ENCODE assay signal across 20 mouse cellular contexts in the genomic region with DNA sequence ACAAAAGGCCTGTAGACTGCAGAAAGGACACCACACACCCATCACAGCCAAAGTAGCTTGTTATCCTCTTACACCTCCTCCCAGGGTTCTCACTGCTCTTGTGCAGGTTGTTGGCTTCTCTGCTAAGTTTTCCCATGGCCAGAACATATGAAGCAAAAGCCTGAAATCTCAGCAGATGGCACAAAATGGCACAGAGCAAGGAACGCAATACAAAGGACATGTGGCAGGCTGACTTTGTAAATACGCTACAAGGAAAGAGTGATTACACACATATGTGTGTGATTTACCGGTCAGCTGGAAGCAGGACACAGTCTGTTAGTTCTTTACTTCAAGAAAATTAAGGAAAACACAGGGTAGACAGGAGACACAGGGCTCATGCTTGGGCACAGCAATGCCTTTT.
DNase-seq lines count a peak whose midpoint lies in the region; ATAC-seq lines count a peak whose summit lies in the region.
"Had no signal": no experiment of that assay in that cellular context is flagged by ENCODE, and none has a peak within 500 bp of the region (broad histone marks: within the 10 kb centered on the region; RNA-seq: fewer than 3 reads in every experiment).

No protein-coding gene starts in this region.

- H3K9me3 ChIP-seq in hindbrain, embryonic 16.5 days (ENCODE audit: control insufficient read depth, low read length) = no peaks in the 10 kb centered on the region
- no peaks in the 10 kb centered on the region for H3K9me3 ChIP-seq in hindbrain, embryonic 10.5 days
- no peaks in the 10 kb centered on the region for H3K9me3 ChIP-seq in intestine, embryonic 16.5 days (ENCODE audit: control insufficient read depth, low read length)
- H3K9me3 ChIP-seq in liver, embryonic 11.5 days (ENCODE audit: control insufficient read depth, low read length) = no peaks in the 10 kb centered on the region
- H3K9me3 ChIP-seq: embryonic facial prominence, embryonic 15.5 days; heart, embryonic 10.5 days; hindbrain, embryonic 13.5 days; stomach, embryonic 15.5 days had no signal

- H3K27me3 ChIP-seq in hindbrain, embryonic 16.5 days (replicated peaks; ENCODE audit: control insufficient read depth, insufficient read depth, low read length) = no peaks in the 10 kb centered on the region
- no peaks in the 10 kb centered on the region for H3K27me3 ChIP-seq in hindbrain, embryonic 10.5 days (ENCODE audit: insufficient read depth, poor library complexity, severe bottlenecking)
- H3K27me3 ChIP-seq in intestine, embryonic 16.5 days (replicated peaks; ENCODE audit: control insufficient read depth, insufficient read depth, low read length) = no peaks in the 10 kb centered on the region
- no peaks in the 10 kb centered on the region for H3K27me3 ChIP-seq in liver, embryonic 11.5 days (replicated peaks; ENCODE audit: control insufficient read depth, insufficient read depth, low read length)
- H3K27me3 ChIP-seq: embryonic facial prominence, embryonic 15.5 days; hindbrain, embryonic 13.5 days; stomach, embryonic 15.5 days had no signal

- H3K36me3 ChIP-seq in hindbrain, embryonic 16.5 days (ENCODE audit: control insufficient read depth, insufficient read depth, low read length) = no peaks in the 10 kb centered on the region
- no peaks in the 10 kb centered on the region for H3K36me3 ChIP-seq in hindbrain, embryonic 10.5 days
- H3K36me3 ChIP-seq in intestine, embryonic 16.5 days (ENCODE audit: control insufficient read depth, insufficient read depth, low read length) = no peaks in the 10 kb centered on the region
- H3K36me3 ChIP-seq in liver, embryonic 11.5 days (ENCODE audit: control insufficient read depth, insufficient read depth, low read length) = no peaks in the 10 kb centered on the region
- H3K36me3 ChIP-seq: embryonic facial prominence, embryonic 15.5 days; heart, embryonic 10.5 days; hindbrain, embryonic 13.5 days; stomach, embryonic 15.5 days had no signal

- no peak overlapping the region for H3K4me3 ChIP-seq in hindbrain, embryonic 16.5 days (ENCODE audit: low read length)
- H3K4me3 ChIP-seq in hindbrain, embryonic 10.5 days = no peak overlapping the region
- H3K4me3 ChIP-seq in intestine, embryonic 16.5 days (ENCODE audit: low read length) = no peak overlapping the region
- no peak overlapping the region for H3K4me3 ChIP-seq in liver, embryonic 11.5 days (ENCODE audit: low read depth, low read length)
- H3K4me3 ChIP-seq: embryonic facial prominence, embryonic 15.5 days; heart, embryonic 10.5 days; hindbrain, embryonic 13.5 days; stomach, embryonic 15.5 days had no signal

- ATAC-seq in cerebellum, adult (ENCODE audit: insufficient number of reproducible peaks, low FRiP score, low TSS enrichment) = peak; percentile 40; the same call in 1 of the 2 replicates
- ATAC-seq in hindbrain, embryonic 16.5 days = peak; percentile 58
- no peak for ATAC-seq in intestine, embryonic 16.5 days
- no peak for ATAC-seq in liver, embryonic 11.5 days (replicated peaks; ENCODE audit: low FRiP score)
- ATAC-seq: intestine, postnatal 0 days; liver, postnatal 0 days; midbrain, embryonic 16.5 days had no signal

- no peaks in the 10 kb centered on the region for H3K4me1 ChIP-seq in hindbrain, embryonic 16.5 days (ENCODE audit: control insufficient read depth, insufficient read depth, low read depth, low read length)
- no peaks in the 10 kb centered on the region for H3K4me1 ChIP-seq in hindbrain, embryonic 10.5 days (replicated peaks)
- H3K4me1 ChIP-seq in intestine, embryonic 16.5 days (ENCODE audit: control insufficient read depth, insufficient read depth, low read length) = no peaks in the 10 kb centered on the region
- H3K4me1 ChIP-seq in liver, embryonic 11.5 days (replicated peaks; ENCODE audit: control insufficient read depth, insufficient read depth, low read length) = no peaks in the 10 kb centered on the region
- H3K4me1 ChIP-seq: embryonic facial prominence, embryonic 15.5 days; heart, embryonic 10.5 days; stomach, embryonic 15.5 days had no signal

- H3K4me2 ChIP-seq in hindbrain, embryonic 16.5 days (ENCODE audit: low read length) = no peak overlapping the region
- no peak overlapping the region for H3K4me2 ChIP-seq in intestine, embryonic 16.5 days (ENCODE audit: low read depth, low read length)
- no peak overlapping the region for H3K4me2 ChIP-seq in liver, embryonic 11.5 days
- H3K4me2 ChIP-seq: embryonic facial prominence, embryonic 15.5 days; hindbrain, embryonic 13.5 days; stomach, embryonic 15.5 days had no signal

- H3K9ac ChIP-seq in hindbrain, embryonic 16.5 days (ENCODE audit: low read depth, low read length) = no peak overlapping the region
- H3K9ac ChIP-seq in intestine, embryonic 16.5 days (ENCODE audit: low read depth, low read length) = no peak overlapping the region
- no peak overlapping the region for H3K9ac ChIP-seq in liver, embryonic 11.5 days (ENCODE audit: low read depth, low read length)
- H3K9ac ChIP-seq: embryonic facial prominence, embryonic 15.5 days; hindbrain, embryonic 13.5 days; liver, postnatal 0 days; stomach, embryonic 15.5 days had no signal

- WGBS in hindbrain, embryonic 16.5 days = 60% methylated on average over 3 of the region's 3 CpGs
- WGBS in hindbrain, embryonic 10.5 days = 81% methylated on average over 3 of the region's 3 CpGs
- WGBS in intestine, embryonic 16.5 days = 84% methylated on average over 3 of the region's 3 CpGs
- WGBS in liver, embryonic 11.5 days = 90% methylated on average over 3 of the region's 3 CpGs

- H3K27ac ChIP-seq in hindbrain, embryonic 16.5 days (ENCODE audit: low read depth, low read length) = no peak overlapping the region
- no peak overlapping the region for H3K27ac ChIP-seq in hindbrain, embryonic 10.5 days
- no peak overlapping the region for H3K27ac ChIP-seq in intestine, embryonic 16.5 days (ENCODE audit: low read length)
- no peak overlapping the region for H3K27ac ChIP-seq in liver, embryonic 11.5 days (ENCODE audit: low read depth, low read length)
- H3K27ac ChIP-seq: embryonic facial prominence, embryonic 15.5 days; heart, embryonic 10.5 days; hindbrain, embryonic 13.5 days; stomach, embryonic 15.5 days had no signal

- no peak for DNase-seq in cerebellum, postnatal 4 days (ENCODE audit: low spot score in 2 of 2)
- DNase-seq in hindbrain, embryonic 10.5 days (ENCODE audit: low spot score) = no peak
- peak; percentile 72 for DNase-seq in brain, adult 2 months (ENCODE audit: low read depth, low spot score)
- peak; percentile 57 to 64 for DNase-seq in cerebellum, postnatal 10 days
- DNase-seq in liver, embryonic 11.5 days (ENCODE audit: low spot score) = no peak
- DNase-seq: adrenal gland, adult 2 months; liver; liver, postnatal 0 days; lung, postnatal 10 days; thymus, adult 18-20 months; thymus, postnatal 4 days had no signal

Comparison
In these comparisons a context has a peak if more than half of its experiments do, and no peak if none do; other contexts are left out.
1. DNase-seq: peak in brain, adult 2 months (single experiment) and cerebellum, postnatal 10 days (2 of 2); none in cerebellum, postnatal 4 days (0 of 2), hindbrain, embryonic 10.5 days (single experiment) and liver, embryonic 11.5 days (single experiment).
2. ATAC-seq: peak in cerebellum, adult (single experiment) and hindbrain, embryonic 16.5 days (single experiment); none in intestine, embryonic 16.5 days (single experiment) and liver, embryonic 11.5 days (single experiment).